Mouse (Mus musculus) 3134 (cell line): ENCODE measurements around the gene Ccdc28b.

ENCODE experiments used
- DNase-seq: peaks from one replicate; pipeline ENCODE4 v3.0.0-alpha.2; 2011; ENCODE audit warnings: low spot score; ENCODE audit not compliant: insufficient read length; ENCODE audit errors: extremely low read depth

The Ccdc28b gene

DNA sequence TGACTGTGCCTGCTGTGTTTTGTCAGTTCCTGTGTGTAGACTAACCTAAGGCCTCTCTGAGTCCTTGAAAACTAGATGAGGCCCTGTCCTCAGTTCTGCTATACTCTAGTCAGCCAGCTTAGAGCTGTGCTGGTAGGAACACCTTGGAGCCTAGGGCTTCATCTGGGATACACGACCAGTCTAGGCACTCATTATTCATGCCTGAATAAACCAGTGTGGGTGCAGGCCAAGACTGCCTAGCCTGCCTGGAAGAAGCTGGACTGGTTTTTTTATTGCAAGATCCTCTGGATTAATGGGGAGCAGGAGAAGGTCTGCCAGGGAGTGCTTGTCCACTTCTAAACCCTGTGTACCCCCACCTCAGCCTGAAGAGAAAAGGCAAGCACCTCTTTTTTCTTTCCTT, 36.8 kb downstream of the Ccdc28b start:
- no peak for DNase-seq

GRCm38 (mm10) chr4:129585773-129586172, 38.0 kb downstream of the Ccdc28b start:
- DNase-seq = no peak

DNA sequence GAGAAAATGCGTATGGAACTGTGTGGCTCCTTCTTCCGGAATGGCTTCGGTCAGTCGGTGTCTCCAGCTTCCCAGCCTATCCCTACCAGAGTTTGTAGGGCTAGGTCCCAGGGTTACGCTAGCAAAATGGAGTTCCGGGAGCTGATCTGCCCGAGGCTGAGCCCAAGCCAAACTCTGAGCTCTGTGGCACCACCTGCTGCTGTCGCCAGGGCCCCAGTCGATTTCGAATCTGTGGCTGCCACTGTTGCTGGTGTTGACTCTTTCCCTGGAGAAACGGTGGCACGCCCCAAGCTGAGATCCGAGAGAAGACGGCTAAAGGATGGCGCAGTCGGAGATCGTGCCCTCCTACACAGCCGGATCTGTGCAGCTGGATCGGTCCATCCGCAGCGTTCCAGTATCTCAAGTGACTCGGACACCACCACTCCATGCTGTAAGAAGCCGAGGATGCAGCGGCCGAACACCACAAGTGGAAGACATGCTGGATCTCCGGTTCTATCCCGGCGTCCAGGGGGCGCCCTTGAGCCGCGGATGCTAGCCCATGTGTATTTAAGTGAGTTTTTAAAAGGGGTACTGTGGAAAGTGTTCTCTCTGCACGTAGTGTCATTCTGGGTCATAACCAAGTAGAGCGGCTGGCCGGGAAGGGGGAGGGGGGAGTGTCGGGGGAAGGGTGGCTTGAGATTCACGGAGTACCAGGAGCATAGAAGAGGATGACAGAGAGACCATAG, 38.7 kb downstream of the Ccdc28b start:
- peak; percentile 17 for DNase-seq

DNA sequence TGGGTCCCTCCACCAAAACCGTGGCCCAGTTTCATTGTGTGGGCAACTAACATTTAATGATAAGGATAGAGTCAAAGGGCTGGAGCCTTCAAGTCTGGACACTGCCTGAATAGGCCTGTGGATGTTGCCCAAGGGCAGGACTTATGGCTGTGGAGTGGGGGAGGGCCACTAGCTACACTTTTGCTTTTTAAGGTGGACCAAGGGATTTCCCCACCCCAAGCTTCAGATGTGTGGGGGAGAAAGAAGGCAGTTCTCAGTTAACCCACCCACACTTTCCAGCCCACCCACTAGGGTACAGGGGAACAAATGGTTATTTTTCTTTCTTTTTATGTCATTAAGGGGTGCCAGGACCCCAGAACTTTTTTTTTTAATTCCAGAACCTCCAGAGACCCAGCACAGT, 39.4 kb downstream of the Ccdc28b start:
- DNase-seq = no peak

DNA sequence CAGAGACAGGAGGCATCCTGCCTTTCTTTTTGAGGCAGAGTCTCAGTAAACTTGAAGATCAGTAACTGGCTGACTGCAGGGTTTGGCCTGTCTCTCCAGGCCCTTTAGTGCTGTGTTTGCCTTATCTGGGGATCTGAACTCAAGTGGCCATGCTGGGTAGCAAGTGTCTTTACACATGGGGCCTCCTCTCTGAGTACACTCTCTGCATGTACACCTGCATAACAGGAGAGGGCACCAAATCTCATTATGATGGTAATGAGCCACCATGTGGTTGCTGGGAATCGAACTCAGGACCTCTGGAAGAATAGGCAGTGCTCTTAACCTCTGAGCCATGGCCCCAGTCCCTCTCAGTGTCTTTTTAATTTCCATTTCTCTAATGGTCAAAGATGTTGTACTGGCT, 41.5 kb downstream of the Ccdc28b start:
- DNase-seq = no peak

DNA sequence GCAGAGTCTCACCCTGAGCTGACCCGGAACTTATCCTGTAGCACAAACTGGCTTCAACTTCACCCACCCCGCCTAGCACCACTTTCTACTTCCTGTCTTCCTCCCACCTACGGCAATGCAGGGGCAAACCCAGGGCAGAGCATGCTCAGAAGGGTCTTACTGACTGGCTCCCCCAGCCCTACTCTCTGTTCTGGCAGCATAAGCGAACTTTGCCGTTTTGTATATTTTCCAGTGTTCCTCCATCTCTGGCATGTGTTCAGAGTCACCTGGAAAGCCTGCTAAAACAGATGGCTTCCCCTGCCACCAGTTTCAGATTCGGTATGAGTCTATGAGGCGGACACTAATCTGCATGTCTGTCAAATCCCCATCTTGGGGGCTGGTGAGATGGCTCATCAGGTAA, 43.4 kb downstream of the Ccdc28b start:
- DNase-seq = no peak

- no peak for DNase-seq
Measured at GRCm38 (mm10) chr4:129578466-129578865, 45.3 kb downstream of the Ccdc28b start, which contains the start of gene Fam167b. Gene Fam167b (minus strand): TSS chr4:129578549.

DNA sequence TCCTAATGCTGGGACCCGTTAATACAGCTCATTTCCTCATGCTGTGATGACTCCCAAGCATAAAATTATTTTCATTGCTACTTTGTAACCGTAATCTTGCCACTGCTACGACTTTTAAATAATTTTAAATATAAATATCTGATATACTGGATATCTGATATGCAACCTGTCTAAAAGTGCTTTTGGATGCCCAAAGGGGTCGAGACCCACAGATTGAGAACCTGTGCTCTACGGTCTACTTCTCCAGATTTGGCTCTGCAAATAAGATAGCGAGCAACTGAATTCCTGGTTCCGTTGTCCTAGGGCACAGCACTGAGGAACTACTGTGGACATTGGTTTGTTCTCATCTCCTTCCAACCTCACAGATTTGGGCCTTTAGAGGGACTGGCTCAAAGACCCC, 46.1 kb downstream of the Ccdc28b start:
- DNase-seq = no peak

GRCm38 (mm10) chr4:129576863-129577491, 46.8 kb downstream of the Ccdc28b start:
- DNase-seq = peak; percentile 21

- DNase-seq = no peak
Measured at GRCm38 (mm10) chr4:129575171-129575844, 48.4 kb downstream of the Ccdc28b start.

- DNase-seq = no peak
Measured at GRCm38 (mm10) chr4:129573430-129573829, 50.3 kb downstream of the Ccdc28b start, which contains the start of gene Lck. Gene Lck (minus strand): TSS chr4:129573641.

DNA sequence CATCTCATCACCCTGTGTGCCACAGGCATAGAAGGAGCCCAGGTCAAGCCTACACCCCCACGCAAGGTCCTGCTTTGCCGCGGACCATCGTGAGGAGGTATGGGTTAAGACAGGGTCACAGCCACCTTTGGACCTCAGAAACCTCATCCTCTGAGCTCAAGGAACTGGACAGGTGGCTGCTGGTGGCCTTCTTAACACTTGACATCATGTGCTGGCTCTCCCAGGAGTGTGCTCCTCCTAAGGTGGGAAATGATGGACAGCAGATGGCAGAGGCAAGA, 50.7 kb downstream of the Ccdc28b start:
- DNase-seq = no peak

DNA sequence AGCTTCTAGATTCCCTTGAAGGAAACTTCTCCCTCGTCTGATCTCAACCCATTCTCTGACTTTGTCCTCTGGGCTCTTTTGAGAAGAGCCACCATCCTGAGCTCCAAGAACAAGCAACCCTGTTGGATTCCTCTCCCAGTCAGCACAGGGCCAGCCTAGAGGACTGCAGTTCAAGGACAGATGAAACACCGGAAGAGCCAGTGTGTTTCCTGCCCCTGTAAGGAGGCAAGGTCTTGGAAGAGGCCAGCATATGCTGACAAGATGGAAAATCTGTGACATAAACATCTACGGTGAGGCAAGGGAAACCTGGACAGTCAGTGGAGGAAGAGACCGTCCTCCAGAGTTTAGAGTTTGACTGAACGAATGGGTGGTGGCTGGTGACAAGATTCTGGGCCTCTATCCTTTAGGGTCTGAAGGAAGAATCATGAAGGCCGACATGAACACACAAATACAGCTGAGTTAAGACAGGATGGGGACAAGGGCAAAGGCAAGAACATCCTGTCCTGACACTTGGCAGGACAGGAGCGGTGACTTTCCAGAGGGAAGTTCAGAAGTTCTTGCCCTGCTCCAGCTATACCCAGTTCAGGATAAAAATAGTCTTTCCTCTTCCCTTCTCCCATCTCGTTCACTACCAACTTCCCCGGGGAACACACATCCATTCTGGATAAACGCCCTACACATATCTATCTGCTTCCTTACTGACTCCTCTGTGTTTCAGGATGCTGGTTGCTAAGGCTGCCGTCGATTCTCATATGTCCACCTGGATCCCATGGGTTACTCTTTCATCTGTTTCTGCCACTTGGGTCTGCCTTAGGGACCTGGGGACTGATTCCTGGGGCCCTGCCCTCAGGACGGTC, 51.3 kb downstream of the Ccdc28b start:
- no peak for DNase-seq

GRCm38 (mm10) chr4:129571551-129572084, 52.1 kb downstream of the Ccdc28b start:
- no peak for DNase-seq

DNA sequence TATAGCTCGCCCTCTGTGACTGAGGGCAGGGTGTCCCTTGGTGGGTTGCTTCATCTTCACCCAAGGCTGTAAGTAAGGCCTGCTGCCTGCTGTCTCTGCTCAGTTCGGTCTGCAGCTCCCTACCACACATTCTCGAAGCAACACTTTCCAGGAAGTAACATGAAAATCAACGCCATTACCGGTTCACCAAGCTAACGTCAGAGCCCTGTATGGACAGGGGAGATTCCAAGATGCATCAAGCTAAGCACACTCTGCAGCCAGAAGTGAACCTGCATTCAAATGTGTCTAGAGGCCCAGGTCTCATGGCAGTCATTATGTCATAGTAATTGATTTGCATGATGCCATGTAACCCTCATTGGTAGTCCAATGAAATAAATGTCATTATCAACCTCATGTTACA, 53.7 kb downstream of the Ccdc28b start:
- no peak for DNase-seq
